8 mouse cellular contexts compared by ENCODE assay signal in genomic region chr3:108858231-108858770, GRCm38 (mm10). TPM values are rescaled to one million over a fixed set of nuclear protein-coding genes. Genes with fewer than 3 reads are reported as not detected.
A peak's percentile ranks its signal among the peaks of the same experiment; 100 is the strongest.
DNase-seq lines count a peak whose midpoint lies in the region; ATAC-seq and TF ChIP-seq lines count a peak whose summit lies in the region.

No protein-coding gene starts in this region.

- no peaks in the 10 kb centered on the region for H3K27me3 ChIP-seq in forebrain, embryonic 11.5 days (ENCODE audit: control insufficient read depth, insufficient read depth, low read length)
- H3K27me3 ChIP-seq in midbrain, postnatal 0 days (ENCODE audit: insufficient read depth, low read length), result no peaks in the 10 kb centered on the region

- DNase-seq in 3134 (ENCODE audit: extremely low read depth, insufficient read length, low spot score) (peak; percentile 78), MN1 (ENCODE audit: low spot score) (peak; percentile 71)
- DNase-seq in forebrain, embryonic 11.5 days (ENCODE audit: low spot score), result peak; percentile 76
- peak; percentile 40 for DNase-seq in heart, postnatal 25 days (ENCODE audit: low spot score)
- DNase-seq in layer of hippocampus, postnatal 10 days (ENCODE audit: low spot score in 2 of 2), result peak; percentile 46 to 56
- DNase-seq in midbrain, postnatal 0 days (ENCODE audit: low spot score), result peak; percentile 77
- DNase-seq in cerebellum, postnatal 36 days, result no peak
- no peak for DNase-seq in spleen, postnatal 4 days (ENCODE audit: low spot score in 2 of 2)

- ATAC-seq in forebrain, embryonic 11.5 days (replicated peaks; ENCODE audit: low FRiP score), result peak; percentile 93
- peak; percentile 65 for ATAC-seq in midbrain, postnatal 0 days (ENCODE audit: low FRiP score)

- no peaks in the 10 kb centered on the region for H3K9me3 ChIP-seq in forebrain, embryonic 11.5 days (ENCODE audit: control insufficient read depth, low read length)
- no peaks in the 10 kb centered on the region for H3K9me3 ChIP-seq in midbrain, postnatal 0 days (ENCODE audit: low read length)

- WGBS in forebrain, embryonic 11.5 days, result 33% methylated on average over 7 of the region's 7 CpGs
- WGBS in midbrain, postnatal 0 days, result 16% methylated on average over 7 of the region's 7 CpGs

- no peak overlapping the region for H3K4me3 ChIP-seq in forebrain, embryonic 11.5 days (ENCODE audit: low read depth, low read length)
- no peak overlapping the region for H3K4me3 ChIP-seq in midbrain, postnatal 0 days (ENCODE audit: low read depth, low read length)

- no peak overlapping the region for H3K4me2 ChIP-seq in forebrain, embryonic 11.5 days (ENCODE audit: low read depth, low read length, severe bottlenecking)
- no peak overlapping the region for H3K4me2 ChIP-seq in midbrain, postnatal 0 days (ENCODE audit: low read depth, low read length, poor library complexity, severe bottlenecking)

- TF ChIP-seq CTCF in midbrain, postnatal 0 days (IDR thresholded peaks at IDR 0.05), result peak; percentile 42

- intact Hi-C loops in heart, postnatal 25 days (cut with DNase I), result no loop called here

- no peaks in the 10 kb centered on the region for H3K36me3 ChIP-seq in forebrain, embryonic 11.5 days (ENCODE audit: control insufficient read depth, insufficient read depth, low read length)
- no peaks in the 10 kb centered on the region for H3K36me3 ChIP-seq in midbrain, postnatal 0 days (ENCODE audit: insufficient read depth, low read length)

- H3K4me1 ChIP-seq in forebrain, embryonic 11.5 days (replicated peaks; ENCODE audit: control insufficient read depth, insufficient read depth, low read length), result peaks cover 2% of the 10 kb centered on the region; the same call in 1 of the 2 replicates
- peaks cover 2% of the 10 kb centered on the region; the same call in 1 of the 2 replicates for H3K4me1 ChIP-seq in midbrain, postnatal 0 days (ENCODE audit: insufficient read depth, low read length)

- peak overlapping the region; percentile 20; the same call in 1 of the 2 replicates for H3K9ac ChIP-seq in forebrain, embryonic 11.5 days (ENCODE audit: low read length)
- H3K9ac ChIP-seq in midbrain, postnatal 0 days (replicated peaks; ENCODE audit: low read length, poor library complexity, severe bottlenecking), result no peak overlapping the region

- H3K27ac ChIP-seq in forebrain, embryonic 11.5 days (ENCODE audit: low read depth, low read length), result peak overlapping the region; percentile 19; the same call in 1 of the 2 replicates
- peak overlapping the region; percentile 58 for H3K27ac ChIP-seq in midbrain, postnatal 0 days (ENCODE audit: low read depth, low read length)

RNA-seq across cellular contexts. Expression of gene Stxbp3, which starts 18.0 kb away (rescaled TPM):
- polyA plus RNA-seq in forebrain, embryonic 11.5 days (2014; fragmentation: Nextera tagmentation; extraction: Ambion mirVana), result 22.5 and 24.8 TPM in 2 replicates
- total RNA-seq in heart, postnatal 25 days (2021), result 10 to 100 TPM; 23.4 to 23.9 TPM
- 10 to 100 TPM; 17.9 to 22.6 TPM for total RNA-seq in layer of hippocampus, postnatal 10 days (2021)
- 8.8 and 12.3 TPM in 2 replicates for total RNA-seq in midbrain, postnatal 0 days (2014; rRNA removed)
- 10.7 and 11.7 TPM in 2 replicates for polyA plus RNA-seq in midbrain, postnatal 0 days (2015; fragmentation: Nextera tagmentation; extraction: Ambion mirVana)

RNA-seq across cellular contexts. Expression of gene Fndc7, which starts 31.5 kb away (rescaled TPM):
- not detected in 2 replicates for polyA plus RNA-seq in forebrain, embryonic 11.5 days (2014; fragmentation: Nextera tagmentation; extraction: Ambion mirVana)
- total RNA-seq in heart, postnatal 25 days (2021), result under 1 TPM in 1 of 2 experiments, not detected in 1; 0.05 TPM
- total RNA-seq in layer of hippocampus, postnatal 10 days (2021), result under 1 TPM in 1 of 2 experiments, not detected in 1; 0.07 TPM
- not detected in 2 replicates for total RNA-seq in midbrain, postnatal 0 days (2014; rRNA removed)
- polyA plus RNA-seq in midbrain, postnatal 0 days (2015; fragmentation: Nextera tagmentation; extraction: Ambion mirVana), result 0.09 TPM in 1 of 2 replicates, not detected in the other

RNA-seq across cellular contexts. Expression of gene Prpf38b, which starts 53.2 kb away (rescaled TPM):
- polyA plus RNA-seq in forebrain, embryonic 11.5 days (2014; fragmentation: Nextera tagmentation; extraction: Ambion mirVana), result 66.0 and 71.4 TPM in 2 replicates
- total RNA-seq in heart, postnatal 25 days (2021), result 10 to 100 TPM; 18.8 to 20.6 TPM
- total RNA-seq in layer of hippocampus, postnatal 10 days (2021), result 10 to 100 TPM; 49.6 to 58.4 TPM
- total RNA-seq in midbrain, postnatal 0 days (2014; rRNA removed), result 33.5 and 36.9 TPM in 2 replicates
- 32.5 and 42.2 TPM in 2 replicates for polyA plus RNA-seq in midbrain, postnatal 0 days (2015; fragmentation: Nextera tagmentation; extraction: Ambion mirVana)

Comparison
In these comparisons a context has a peak if more than half of its experiments do, and no peak if none do; other contexts are left out.
1. DNase-seq: peak in 3134 (single experiment), MN1 (single experiment), forebrain, embryonic 11.5 days (single experiment), heart, postnatal 25 days (single experiment), layer of hippocampus, postnatal 10 days (2 of 2) and midbrain, postnatal 0 days (single experiment); none in cerebellum, postnatal 36 days (0 of 2) and spleen, postnatal 4 days (0 of 2).